9 mouse cellular contexts compared by ENCODE assay signal in the genomic region with DNA sequence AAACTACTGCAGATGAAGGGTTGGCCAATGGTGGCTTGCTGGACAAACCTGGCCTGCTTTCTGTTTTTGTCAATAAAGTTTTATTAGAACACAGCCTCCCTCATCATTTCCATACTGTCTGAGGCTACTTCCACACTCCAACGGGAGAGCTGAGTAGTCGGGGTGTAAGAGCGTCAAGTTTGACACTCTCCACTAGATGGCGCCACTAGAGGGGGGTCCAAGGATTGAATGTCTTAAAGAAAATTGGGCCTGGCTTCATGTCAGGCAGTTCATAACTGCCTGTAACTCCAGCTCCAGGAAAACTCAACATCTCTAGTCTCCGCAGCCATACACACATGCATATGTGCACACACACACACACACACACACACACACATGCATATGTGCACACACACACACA. TPM values are rescaled to one million over a fixed set of nuclear protein-coding genes. Genes with fewer than 3 reads are reported as not detected.
DNase-seq lines count a peak whose midpoint lies in the region; ATAC-seq and TF ChIP-seq lines count a peak whose summit lies in the region.
"Had no signal": no experiment of that assay in that cellular context is flagged by ENCODE, and none has a peak within 500 bp of the region (broad histone marks: within the 10 kb centered on the region; RNA-seq: fewer than 3 reads in every experiment).

No protein-coding gene starts in this region.

- 52% methylated on average over 5 of the region's 5 CpGs for WGBS in forebrain, postnatal 0 days
- 62% methylated on average over 5 of the region's 5 CpGs for WGBS in forebrain, embryonic 13.5 days
- 51% methylated on average over 5 of the region's 5 CpGs for WGBS in midbrain, postnatal 0 days

- no peak overlapping the region for H3K9ac ChIP-seq in forebrain, postnatal 0 days
- no peak overlapping the region for H3K9ac ChIP-seq in forebrain, embryonic 13.5 days
- H3K9ac ChIP-seq in midbrain, postnatal 0 days (replicated peaks; ENCODE audit: low read length, poor library complexity, severe bottlenecking) = no peak overlapping the region
- H3K9ac ChIP-seq: limb, embryonic 12.5 days had no signal

- DNase-seq in forebrain, postnatal 0 days = peak; percentile 59
- DNase-seq in right cerebral cortex, postnatal 14 days = peak; percentile 41
- no peak for DNase-seq in right cerebral cortex, adult 18-20 months
- DNase-seq in cerebellum, postnatal 10 days = peak; percentile 82 to 87
- peak; percentile 36 to 53 for DNase-seq in kidney, adult 8-10 months
- peak; percentile 74 for DNase-seq in midbrain, postnatal 0 days (ENCODE audit: low spot score)
- DNase-seq in thymus, postnatal 36 days = peak; percentile 80

- H3K4me3 ChIP-seq in forebrain, postnatal 0 days (ENCODE audit: low read depth, low read length) = no peak overlapping the region
- no peak overlapping the region for H3K4me3 ChIP-seq in forebrain, embryonic 13.5 days
- no peak overlapping the region for H3K4me3 ChIP-seq in midbrain, postnatal 0 days (ENCODE audit: low read depth, low read length)

- peak; percentile 68 for TF ChIP-seq CTCF in forebrain, postnatal 0 days (IDR thresholded peaks at IDR 0.05; ENCODE audit: low read depth)
- TF ChIP-seq CTCF in midbrain, postnatal 0 days (IDR thresholded peaks at IDR 0.05) = peak; percentile 69

- no peaks in the 10 kb centered on the region for H3K9me3 ChIP-seq in forebrain, postnatal 0 days (ENCODE audit: low read length)
- no peaks in the 10 kb centered on the region for H3K9me3 ChIP-seq in forebrain, embryonic 13.5 days (replicated peaks)
- no peaks in the 10 kb centered on the region for H3K9me3 ChIP-seq in midbrain, postnatal 0 days (ENCODE audit: low read length)
- H3K9me3 ChIP-seq: limb, embryonic 12.5 days had no signal

- no peak for ATAC-seq in forebrain, postnatal 0 days
- no peak for ATAC-seq in forebrain, embryonic 13.5 days
- no peak for ATAC-seq in midbrain, postnatal 0 days (ENCODE audit: low FRiP score)

- no peak overlapping the region for H3K4me2 ChIP-seq in forebrain, postnatal 0 days (ENCODE audit: low read depth)
- H3K4me2 ChIP-seq in forebrain, embryonic 13.5 days = no peak overlapping the region
- no peak overlapping the region for H3K4me2 ChIP-seq in midbrain, postnatal 0 days (ENCODE audit: low read depth, low read length, poor library complexity, severe bottlenecking)

- no peak overlapping the region for H3K27ac ChIP-seq in forebrain, postnatal 0 days (ENCODE audit: low read depth, low read length)
- H3K27ac ChIP-seq in forebrain, embryonic 13.5 days = no peak overlapping the region
- H3K27ac ChIP-seq in midbrain, postnatal 0 days (ENCODE audit: low read depth, low read length) = no peak overlapping the region

- H3K4me1 ChIP-seq in forebrain, postnatal 0 days (ENCODE audit: insufficient read depth) = peaks cover 7% of the 10 kb centered on the region; the same call in 1 of the 2 replicates
- peaks cover 13% of the 10 kb centered on the region for H3K4me1 ChIP-seq in forebrain, embryonic 13.5 days
- H3K4me1 ChIP-seq in midbrain, postnatal 0 days (ENCODE audit: insufficient read depth, low read length) = no peaks in the 10 kb centered on the region

- H3K27me3 ChIP-seq in forebrain, postnatal 0 days (ENCODE audit: insufficient read depth, low read length) = no peaks in the 10 kb centered on the region
- H3K27me3 ChIP-seq in forebrain, embryonic 13.5 days = 0 out of 2 replicates have a peak, but pooled peaks cover 5% of the 10 kb centered on the region
- 0 out of 2 replicates have a peak, but pooled peaks cover 4% of the 10 kb centered on the region for H3K27me3 ChIP-seq in midbrain, postnatal 0 days (ENCODE audit: insufficient read depth, low read length)
- H3K27me3 ChIP-seq: limb, embryonic 12.5 days had no signal

- H3K36me3 ChIP-seq in forebrain, postnatal 0 days (ENCODE audit: insufficient read depth) = no peaks in the 10 kb centered on the region
- H3K36me3 ChIP-seq in forebrain, embryonic 13.5 days (ENCODE audit: poor library complexity, severe bottlenecking) = no peaks in the 10 kb centered on the region
- H3K36me3 ChIP-seq in midbrain, postnatal 0 days (ENCODE audit: insufficient read depth, low read length) = no peaks in the 10 kb centered on the region
- H3K36me3 ChIP-seq: limb, embryonic 12.5 days had no signal

RNA-seq across cellular contexts. Expression of a gene that starts 29.5 kb away (rescaled TPM):
- total RNA-seq in forebrain, postnatal 0 days (2014; rRNA removed) = 13.9 and 15.5 TPM in 2 replicates
- polyA plus RNA-seq in forebrain, postnatal 0 days (2015; fragmentation: Nextera tagmentation; extraction: Ambion mirVana) = 33.9 and 39.3 TPM in 2 replicates
- 48.7 and 50.9 TPM in 2 replicates for polyA plus RNA-seq in forebrain, embryonic 13.5 days (2015; fragmentation: Nextera tagmentation; extraction: Ambion mirVana)
- total RNA-seq in midbrain, postnatal 0 days (2014; rRNA removed) = 8.9 and 17.8 TPM in 2 replicates
- 28.9 and 35.0 TPM in 2 replicates for polyA plus RNA-seq in midbrain, postnatal 0 days (2015; fragmentation: Nextera tagmentation; extraction: Ambion mirVana)

RNA-seq across cellular contexts. Expression of a gene that starts 48.3 kb away (rescaled TPM):
- total RNA-seq in forebrain, postnatal 0 days (2014; rRNA removed) = not detected in 2 replicates
- not detected in 2 replicates for polyA plus RNA-seq in forebrain, postnatal 0 days (2015; fragmentation: Nextera tagmentation; extraction: Ambion mirVana)
- polyA plus RNA-seq in forebrain, embryonic 13.5 days (2015; fragmentation: Nextera tagmentation; extraction: Ambion mirVana) = not detected in 2 replicates
- total RNA-seq in midbrain, postnatal 0 days (2014; rRNA removed) = not detected in 2 replicates
- not detected in 2 replicates for polyA plus RNA-seq in midbrain, postnatal 0 days (2015; fragmentation: Nextera tagmentation; extraction: Ambion mirVana)
- polyA plus RNA-seq: limb, embryonic 12.5 days had no signal
